Mouse (Mus musculus) Muller cell, postnatal 12 days (primary cell): Measurements from ENCODE around the gene Tmed4.
A peak's percentile ranks its signal among the peaks of the same experiment; 100 is the strongest.
"Not testable (repeated sequence)": the region's sequence is repeated elsewhere in the genome, so short reads cannot be mapped to it uniquely, and the experiment has no call there.

Experiments used
- DNase-seq: peaks from one replicate; pipeline ENCODE4 v3.0.0-alpha.2; 2015; ENCODE audit errors: inconsistent ontology term

Gene Tmed4

GRCm38 (mm10) chr11:6273607-6274006, 1.1 kb downstream of the Tmed4 start:
- DNase-seq, result no peak

GRCm38 (mm10) chr11:6267320-6268254, 7.1 kb downstream of the Tmed4 start, which contains the start of gene Ddx56:
TSS of gene Ddx56 (minus strand) at chr11:6267772.
- DNase-seq, result peak; percentile 92

- no peak for DNase-seq
These were observed 8.0 kb downstream of the Tmed4 start for GRCm38 (mm10) chr11:6266621-6267020.

- DNase-seq, result peak; percentile 33
These were observed 13.1 kb downstream of the Tmed4 start for GRCm38 (mm10) chr11:6261434-6262082.

GRCm38 (mm10) chr11:6259413-6259812, 15.3 kb downstream of the Tmed4 start:
- no peak for DNase-seq

- DNase-seq, result no peak
These were observed 18.1 kb downstream of the Tmed4 start for GRCm38 (mm10) chr11:6256490-6257072.

- not testable (repeated sequence) for DNase-seq
These were observed 20.1 kb downstream of the Tmed4 start for GRCm38 (mm10) chr11:6254602-6255001.

- DNase-seq, result no peak
These were observed 21.8 kb downstream of the Tmed4 start for GRCm38 (mm10) chr11:6252824-6253223.

- no peak for DNase-seq
These were observed 22.4 kb downstream of the Tmed4 start for GRCm38 (mm10) chr11:6252248-6252647.

GRCm38 (mm10) chr11:6244707-6245106, 30.0 kb downstream of the Tmed4 start:
- DNase-seq, result no peak

- DNase-seq, result no peak
These were observed 41.6 kb downstream of the Tmed4 start for GRCm38 (mm10) chr11:6233025-6233424.

- DNase-seq, result no peak
These were observed 44.7 kb downstream of the Tmed4 start, which contains the start of gene Npc1l1 for GRCm38 (mm10) chr11:6230012-6230411. TSS of gene Npc1l1 (minus strand) at chr11:6230143.

GRCm38 (mm10) chr11:6224541-6225229, 50.0 kb downstream of the Tmed4 start:
- DNase-seq, result no peak

- DNase-seq, result no peak
These were observed 52.5 kb downstream of the Tmed4 start for GRCm38 (mm10) chr11:6222187-6222586.
